Mouse (Mus musculus) liver, adult (tissue): Measurements from ENCODE around the gene Hist1h3e.
"Not testable (repeated sequence)": the region's sequence is repeated elsewhere in the genome, so short reads cannot be mapped to it uniquely, and the experiment has no call there.

ENCODE experiments used
- GATA4 ChIP-seq: IDR thresholded peaks from 2 replicates; pipeline ENCODE4 v1.6.1; 2014; ENCODE audit warnings: mild to moderate bottlenecking, low read length; ENCODE audit not compliant: insufficient replicate concordance

Hist1h3e gene

DNA sequence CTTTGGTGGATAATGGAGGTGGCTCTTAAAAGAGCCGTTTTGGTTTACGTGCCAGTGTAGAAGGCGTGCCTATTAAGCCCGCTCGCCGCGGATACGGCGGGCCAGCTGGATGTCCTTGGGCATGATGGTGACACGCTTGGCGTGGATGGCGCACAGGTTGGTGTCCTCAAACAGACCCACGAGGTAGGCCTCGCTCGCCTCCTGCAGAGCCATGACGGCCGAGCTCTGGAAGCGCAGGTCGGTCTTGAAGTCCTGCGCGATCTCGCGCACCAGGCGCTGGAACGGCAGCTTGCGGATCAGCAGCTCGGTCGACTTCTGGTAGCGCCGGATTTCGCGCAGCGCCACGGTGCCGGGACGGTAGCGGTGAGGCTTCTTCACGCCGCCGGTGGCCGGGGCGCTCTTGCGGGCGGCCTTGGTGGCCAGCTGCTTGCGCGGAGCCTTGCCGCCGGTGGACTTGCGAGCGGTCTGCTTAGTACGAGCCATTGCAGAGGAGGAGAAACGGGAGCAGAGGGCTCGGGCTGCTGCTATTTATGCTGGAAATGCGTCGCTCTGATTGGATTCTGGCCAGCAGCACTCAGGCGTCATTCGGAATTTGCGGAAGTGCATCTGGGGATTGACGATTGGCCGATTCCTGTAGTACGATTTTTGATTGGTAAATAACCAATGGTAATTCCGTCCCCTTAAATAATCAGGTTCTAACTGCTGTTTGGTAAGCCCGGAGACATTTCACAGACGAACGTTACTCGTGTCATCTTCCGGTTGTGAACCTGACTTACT, at the start of gene Hist1h3e:
Hist1h3e (minus strand) TSS at position 487 of the 777 bp plus-strand sequence.
- not testable (repeated sequence) for TF ChIP-seq GATA4

DNA sequence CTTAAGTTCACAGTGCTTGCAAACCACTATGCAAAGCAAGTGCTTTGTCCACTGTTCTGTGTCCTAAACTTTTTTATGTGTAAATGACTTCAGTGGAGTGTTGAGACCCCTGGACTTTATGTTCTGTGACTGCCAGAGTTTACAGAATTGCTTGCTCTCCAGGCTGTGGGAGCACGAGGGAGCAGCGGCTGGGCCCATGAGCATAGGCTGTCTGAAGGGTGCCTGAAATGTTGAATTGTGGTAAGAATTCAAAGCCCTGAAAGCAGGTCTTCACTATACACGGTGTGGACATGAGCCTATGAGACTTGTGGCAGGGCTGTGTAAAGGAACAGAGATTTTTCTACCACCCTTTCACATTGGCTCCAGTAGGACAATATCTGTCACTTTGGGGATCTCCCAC, 49.5 kb upstream of the Hist1h3e start:
- no peak for TF ChIP-seq GATA4

DNA sequence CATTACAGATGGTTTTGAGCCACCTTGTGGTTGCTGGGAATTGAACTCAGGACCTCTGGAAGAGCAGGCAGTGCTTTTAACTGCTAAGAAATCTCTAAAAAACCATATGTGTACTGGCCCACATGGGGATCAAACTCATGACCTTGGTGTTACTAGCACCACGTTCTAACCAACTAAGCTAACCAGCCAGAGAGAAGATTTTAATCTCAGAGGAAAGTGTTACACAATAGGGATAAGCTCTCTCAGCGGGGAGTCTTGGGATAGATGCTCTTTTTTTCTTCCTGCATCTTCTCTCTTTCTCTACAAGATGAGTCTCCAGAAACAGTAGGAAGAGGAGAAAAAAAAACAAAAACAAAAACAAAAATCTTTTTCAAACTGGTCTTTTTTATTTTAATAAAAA, 48.2 kb upstream of the Hist1h3e start:
- TF ChIP-seq GATA4 = no peak

DNA sequence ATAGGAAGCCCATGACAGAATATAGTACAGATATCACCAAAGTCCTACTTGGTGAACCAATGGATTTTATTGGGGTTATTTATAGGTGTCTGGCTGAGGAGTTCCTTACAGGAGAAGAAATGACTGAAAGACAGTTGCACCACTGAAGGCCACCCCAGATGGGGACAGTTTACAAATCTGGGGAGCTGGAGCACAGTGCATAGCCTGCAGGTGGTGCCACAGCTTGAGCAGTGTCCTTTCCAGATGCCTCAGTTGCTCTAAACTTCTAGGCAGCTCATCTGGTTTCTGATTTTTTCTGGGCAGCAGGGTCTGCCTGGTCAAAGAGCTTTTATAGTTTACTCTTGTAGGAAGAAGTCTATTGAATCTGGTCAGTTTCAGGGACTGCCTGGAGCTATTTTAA, 47.7 kb upstream of the Hist1h3e start:
- no peak for TF ChIP-seq GATA4

DNA sequence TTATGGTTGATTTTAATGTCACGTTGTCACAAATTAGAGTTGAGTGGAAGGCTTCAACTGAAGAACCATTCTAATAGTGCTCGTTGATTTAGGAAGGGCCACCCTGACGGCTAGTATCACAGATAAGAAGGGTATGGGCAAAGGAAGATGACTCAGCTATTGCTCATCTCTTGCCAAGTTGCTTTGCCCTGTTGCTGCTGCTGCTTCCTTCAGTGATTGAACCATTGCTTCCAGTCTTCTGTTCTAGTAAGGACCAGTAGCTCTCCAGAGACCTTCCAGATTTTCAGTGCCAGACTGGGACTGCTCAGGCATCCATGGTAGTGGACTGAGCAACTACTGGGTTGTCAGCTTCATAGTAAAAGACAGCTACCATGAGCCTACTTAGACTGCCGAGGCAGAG, 47.0 kb upstream of the Hist1h3e start:
- TF ChIP-seq GATA4 = no peak

DNA sequence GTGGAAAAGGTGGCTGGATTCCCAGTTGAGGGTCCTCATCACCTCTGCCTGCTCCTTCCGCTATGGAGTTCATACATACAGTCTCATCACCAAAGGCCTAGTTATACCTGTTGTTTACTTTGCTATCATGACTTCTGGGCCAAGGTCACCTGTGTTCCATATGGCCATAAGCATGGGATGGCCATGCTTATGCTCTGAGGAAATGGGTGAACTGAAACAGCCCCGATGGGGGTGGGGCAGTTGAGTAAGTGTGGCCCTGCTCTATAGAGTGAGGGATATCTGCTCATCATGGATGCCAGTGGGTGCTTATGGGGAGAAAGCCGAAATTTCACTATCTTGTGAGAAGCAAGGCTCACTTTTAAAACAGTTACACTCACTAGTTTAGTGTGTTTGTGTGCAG, 42.9 kb upstream of the Hist1h3e start:
- no peak for TF ChIP-seq GATA4

DNA sequence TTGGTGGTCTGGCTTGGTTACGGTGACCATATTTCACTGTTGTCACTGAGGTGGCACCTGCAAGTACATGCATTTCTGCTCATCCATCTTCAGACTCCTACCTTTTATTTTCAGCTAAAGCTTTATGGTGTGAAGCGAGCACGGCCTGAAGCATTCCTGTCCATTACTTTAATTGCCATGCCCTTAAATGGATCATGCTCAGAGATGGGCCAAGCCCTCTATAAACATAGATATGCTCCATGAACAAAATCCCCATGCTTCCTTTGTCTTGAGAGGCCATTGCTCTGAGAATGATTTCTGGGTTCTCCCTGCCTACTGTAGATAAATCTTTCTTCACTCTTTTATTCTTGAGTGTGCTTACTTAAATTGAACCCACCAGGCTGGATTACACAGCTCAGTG, 42.3 kb upstream of the Hist1h3e start:
- TF ChIP-seq GATA4 = no peak

DNA sequence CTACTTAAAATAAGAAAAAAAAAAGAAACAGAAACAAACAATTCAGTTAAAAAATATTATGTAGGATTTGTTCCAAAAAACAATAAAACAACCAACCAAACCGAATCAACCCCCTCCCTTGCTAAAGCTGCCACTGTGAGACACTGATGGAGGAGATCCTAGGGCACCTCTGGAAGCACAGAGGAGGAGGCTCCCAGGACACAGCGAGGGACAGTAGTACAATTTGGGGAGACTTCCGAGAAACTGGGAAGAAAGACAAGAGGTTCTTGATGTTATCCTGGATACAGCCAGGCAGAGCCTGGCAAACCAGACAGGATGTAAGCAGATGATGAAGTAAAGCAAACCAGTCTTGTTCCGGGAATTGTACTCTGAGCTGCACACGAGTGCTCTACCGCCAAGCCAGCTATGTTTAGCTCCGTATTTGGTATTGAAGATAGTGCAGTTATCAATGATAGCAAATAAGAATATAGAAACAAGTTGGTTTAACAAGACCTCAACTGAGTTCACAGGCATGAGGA, 41.1 kb upstream of the Hist1h3e start:
- TF ChIP-seq GATA4 = no peak

DNA sequence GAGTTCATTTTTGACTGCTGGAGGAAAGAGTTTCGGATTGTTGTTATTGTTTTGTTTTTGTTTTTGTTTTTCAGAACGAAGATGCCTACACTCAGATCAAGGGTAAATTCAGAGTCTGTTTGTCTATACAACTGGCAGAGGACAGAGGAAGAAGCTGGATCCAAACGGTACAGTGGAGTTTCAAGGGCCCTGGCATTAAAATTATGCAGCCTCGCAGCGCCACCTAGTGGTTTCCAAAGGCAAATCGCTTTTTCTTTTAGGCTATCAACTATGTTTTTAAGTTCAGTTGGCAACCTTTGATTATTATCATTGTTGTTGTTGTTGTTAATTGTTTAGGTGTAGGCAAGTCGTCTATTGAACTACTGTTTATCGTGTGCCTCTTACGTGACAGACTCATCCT, 35.8 kb upstream of the Hist1h3e start:
- TF ChIP-seq GATA4 = no peak

DNA sequence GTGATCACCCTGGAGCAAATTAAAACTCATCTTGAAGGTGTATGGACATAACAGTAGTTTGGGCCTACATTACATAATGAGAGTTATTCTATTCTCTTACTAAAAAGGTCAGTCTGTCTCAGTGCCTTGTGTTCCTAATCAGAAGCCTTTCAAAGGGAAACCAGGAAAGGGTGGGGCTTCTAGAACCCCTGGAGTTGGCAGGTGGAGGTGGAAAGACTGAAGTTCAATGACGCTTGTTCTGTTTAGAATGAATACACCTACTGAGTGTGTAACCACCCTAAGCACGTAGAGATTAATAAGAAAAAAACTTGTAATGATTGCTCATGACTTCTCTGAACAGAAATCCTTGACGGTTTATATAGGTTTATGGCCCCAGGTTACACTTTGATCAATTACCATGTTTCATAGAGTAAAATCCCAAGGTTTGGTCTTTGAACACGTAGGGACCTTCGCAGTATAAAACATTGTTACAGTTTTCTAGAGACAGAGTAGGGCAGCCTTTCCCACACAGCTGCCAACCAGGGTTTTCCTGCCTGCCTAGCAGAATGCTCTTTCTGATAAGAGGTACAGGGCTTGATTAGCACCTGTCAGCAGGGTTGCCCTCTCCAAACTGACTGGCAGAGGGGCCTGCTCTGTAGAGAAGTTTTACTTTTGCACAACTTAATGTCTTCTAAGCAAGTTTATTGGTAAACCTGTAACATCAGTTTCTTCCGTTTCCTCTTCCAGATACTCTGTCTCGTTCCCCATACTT, 33.6 kb upstream of the Hist1h3e start:
- no peak for TF ChIP-seq GATA4

DNA sequence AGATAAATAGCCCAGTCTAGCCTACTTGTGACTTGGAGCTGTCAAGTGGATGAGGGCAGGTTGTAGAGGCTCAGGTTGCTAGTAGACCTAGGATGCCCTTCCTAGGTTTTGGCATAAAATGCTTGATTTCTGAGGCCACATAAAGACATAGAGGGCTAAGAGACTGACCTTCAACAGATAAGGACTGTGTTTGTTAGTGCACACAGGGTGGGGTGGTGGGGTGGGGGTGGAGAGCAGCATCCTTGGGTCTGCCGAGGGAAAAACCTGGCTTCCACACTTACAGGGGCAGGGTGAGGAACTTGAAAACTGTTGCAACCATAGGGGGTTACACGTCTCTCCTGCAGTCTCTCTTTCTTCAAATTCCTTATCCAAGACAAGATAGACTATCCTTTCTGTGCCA, 33.0 kb upstream of the Hist1h3e start:
- TF ChIP-seq GATA4 = no peak

DNA sequence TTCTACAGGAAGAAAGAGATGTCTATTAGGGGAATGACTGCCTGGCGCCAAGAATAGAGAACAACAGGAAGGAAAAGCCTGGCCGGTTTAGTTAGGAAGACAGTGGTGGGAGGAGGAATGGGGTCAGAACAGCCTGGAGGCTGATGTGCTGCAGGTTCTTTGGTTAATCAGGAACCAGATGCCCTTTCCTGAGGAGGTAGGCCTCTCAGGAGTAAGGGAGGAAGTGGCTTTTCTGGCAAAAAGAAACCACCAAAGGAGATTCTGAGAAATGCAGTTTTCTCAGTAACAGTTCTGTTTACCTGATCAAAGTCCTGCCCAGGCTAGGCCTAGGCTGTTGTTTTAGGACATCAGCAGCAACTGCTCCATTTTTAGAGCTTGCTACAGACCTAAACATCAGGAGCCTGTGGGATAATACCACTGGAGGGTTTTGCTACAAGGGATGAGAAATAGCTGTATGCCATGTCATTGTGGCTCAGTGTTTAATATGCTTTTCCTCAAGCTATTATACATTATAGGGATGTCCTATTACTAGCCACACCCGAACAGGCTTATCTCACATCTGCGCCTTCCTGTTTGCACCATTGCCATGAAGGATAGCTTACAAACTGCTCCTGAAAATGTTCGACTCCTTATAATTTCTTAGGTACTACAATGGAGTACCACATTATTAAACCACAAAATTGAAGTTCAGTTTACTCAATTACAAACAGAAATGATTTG, 31.0 kb upstream of the Hist1h3e start:
- TF ChIP-seq GATA4 = no peak

DNA sequence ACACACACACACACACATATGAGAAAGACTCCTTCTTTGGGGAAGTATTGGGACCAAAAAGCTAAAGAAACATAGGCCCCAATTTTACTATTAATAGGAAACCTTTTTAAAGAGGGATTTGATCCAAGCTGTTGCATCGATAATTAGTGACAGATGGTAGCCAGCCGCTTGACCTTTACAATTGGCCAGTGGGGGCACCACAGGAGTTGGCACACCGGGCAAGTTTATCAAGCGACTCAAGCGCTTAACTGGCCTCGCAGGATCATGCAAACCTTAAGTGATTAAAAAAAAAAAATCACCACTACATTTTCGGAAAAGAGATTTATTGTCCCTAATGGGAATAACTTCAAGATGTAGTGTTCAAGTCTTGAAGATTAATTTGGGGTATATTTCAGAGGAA, 30.4 kb upstream of the Hist1h3e start:
- TF ChIP-seq GATA4 = no peak

DNA sequence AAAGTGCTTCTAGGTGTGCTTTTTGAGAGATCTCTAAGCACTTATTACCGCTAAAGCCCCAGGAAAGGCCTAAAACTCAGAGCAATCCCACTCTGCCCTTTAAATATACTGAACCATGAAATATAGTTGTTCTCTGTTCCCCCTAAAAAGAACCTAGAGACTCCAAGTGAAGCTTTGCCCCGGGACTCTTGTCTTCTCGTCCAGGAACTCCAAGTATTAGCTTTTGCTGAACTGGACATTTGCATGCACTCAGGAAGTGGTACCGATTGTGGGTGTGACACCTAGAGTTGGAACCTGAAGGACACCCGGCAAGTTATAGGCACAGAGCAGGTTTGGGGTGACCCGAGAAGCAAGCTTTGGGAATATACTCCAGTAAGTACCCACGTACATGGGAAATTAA, 29.0 kb upstream of the Hist1h3e start:
- no peak for TF ChIP-seq GATA4

DNA sequence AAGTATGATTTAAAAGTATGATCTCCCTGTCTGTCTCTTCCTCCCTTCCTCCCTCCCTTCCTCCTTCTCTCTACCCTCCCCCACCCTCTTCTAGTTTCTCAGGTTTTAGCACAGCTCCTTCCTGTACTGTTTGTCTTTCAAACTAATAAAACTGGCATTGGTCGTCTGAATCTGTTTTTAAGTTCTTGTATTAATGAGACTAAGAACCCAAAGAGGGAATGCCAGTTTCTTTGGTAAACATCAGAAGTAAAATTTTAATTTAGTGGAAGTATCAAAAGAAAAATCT, 24.7 kb upstream of the Hist1h3e start:
- TF ChIP-seq GATA4 = no peak
